Mouse (Mus musculus) small intestine, adult 2 months (tissue): Measurements from ENCODE around the gene 4930502E18Rik. TPM values are rescaled to one million over a fixed set of nuclear protein-coding genes. Genes with fewer than 3 reads are reported as not detected.
A peak's percentile ranks its signal among the peaks of the same experiment; 100 is the strongest.

Experiments used
- H3K27ac ChIP-seq: fragments of 200-500 bp; 2 replicates; pipeline ENCODE4 v1.5.1; 2012; ENCODE audit warnings: low read depth, low read length, control low read depth, inconsistent platforms; ENCODE audit not compliant: insufficient read depth
- H3K27me3 ChIP-seq: fragments of 200-500 bp; 2 replicates; pipeline ENCODE4 v1.6.1; 2012; ENCODE audit warnings: mild to moderate bottlenecking, moderate library complexity, low read length, inconsistent platforms; ENCODE audit not compliant: control insufficient read depth, insufficient read depth
- H3K36me3 ChIP-seq: fragments of 200-500 bp; 2 replicates; pipeline ENCODE4 v1.6.1; 2012; ENCODE audit warnings: mild to moderate bottlenecking, low read length, control low read depth, inconsistent platforms; ENCODE audit not compliant: control insufficient read depth, insufficient read depth
- H3K4me1 ChIP-seq: fragments of 200-500 bp; 2 replicates; pipeline ENCODE4 v1.6.1; 2012; ENCODE audit warnings: low read length, inconsistent platforms, mixed read lengths; ENCODE audit not compliant: control insufficient read depth, insufficient read depth, insufficient read length
- H3K4me3 ChIP-seq: fragments of 200-500 bp; 2 replicates; pipeline ENCODE4 v1.5.1; 2012; ENCODE audit warnings: low read depth, mild to moderate bottlenecking, control low read depth, inconsistent platforms, low read length, moderate library complexity
- CTCF ChIP-seq: fragments of 200-500 bp; IDR thresholded peaks from 2 replicates; pipeline ENCODE4 v1.5.1; 2012; ENCODE audit warnings: low read depth, mild to moderate bottlenecking, control low read depth, inconsistent platforms, low read length, moderate library complexity, mixed read lengths; ENCODE audit not compliant: insufficient replicate concordance, insufficient read length; ENCODE audit errors: extremely low read depth
- POLR2A ChIP-seq: fragments of 200-500 bp; IDR thresholded peaks from 2 replicates; pipeline ENCODE4 v1.6.1; 2012; ENCODE audit warnings: low read depth, mild to moderate bottlenecking, control low read depth, inconsistent platforms, low read length, moderate library complexity
- WGBS: fragments of 180-500 bp; shearing (Covaris S2); methylation state at CpG from one replicate; pipeline ENCODE4 v1.1.7; 2018; 5-methylcytosine and 5-hydroxymethylcytosine counted together
- polyA plus RNA-seq: library from polyadenylated mRNA; depleted of rRNA; stranded (reverse); fragments of >200 nt; gene quantifications from 2 replicates; pipeline ENCODE4 v1.2.3, GENCODE M21; 2012; rRNA removed

Gene 4930502E18Rik
- polyA plus RNA-seq, 1 experiment: not detected

DNA sequence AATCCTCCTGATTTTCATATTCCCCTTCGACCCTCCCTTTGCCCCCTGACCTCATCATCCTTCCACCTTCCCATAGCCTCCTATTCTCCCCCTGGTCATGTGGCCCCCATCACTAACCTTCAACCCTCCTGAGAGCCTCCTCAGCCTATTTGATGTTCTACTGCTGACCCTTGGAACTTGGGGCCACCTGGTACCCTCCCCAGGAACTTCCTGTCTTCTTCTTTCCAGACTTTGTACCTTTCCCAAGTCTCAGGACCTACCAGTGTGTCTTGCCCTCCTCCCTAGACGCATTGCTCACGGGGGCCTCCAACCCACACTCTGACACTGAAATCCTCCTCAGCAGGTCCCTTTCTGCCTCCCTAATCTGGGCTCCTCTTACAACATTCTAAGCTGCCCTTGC is 22.0 kb upstream of the 4930502E18Rik start:
- Histone ChIP-seq H3K36me3 (no peaks in the 10 kb centered on the region), H3K27ac (no peak overlapping the region)
- 36% methylated on average over 3 of the region's 3 CpGs for WGBS

DNA sequence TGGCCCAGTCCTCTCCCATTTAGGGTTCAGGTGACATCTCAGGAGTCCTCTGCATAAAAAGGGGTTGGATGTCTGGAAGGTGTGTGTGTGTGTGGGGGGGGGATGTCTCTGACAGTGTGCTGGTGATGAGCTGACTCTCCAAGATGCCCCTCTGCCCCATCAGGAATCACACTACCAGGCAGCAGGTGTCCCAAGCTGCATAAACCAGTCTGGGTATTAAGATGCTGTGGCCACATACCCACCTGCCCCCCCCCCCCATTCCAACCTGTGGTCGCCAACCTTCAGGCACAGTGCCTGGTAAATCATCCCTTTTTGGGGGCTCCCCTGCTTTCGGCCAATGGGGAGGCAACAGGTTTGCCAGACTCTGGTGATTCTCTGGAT is 8.7 kb upstream of the 4930502E18Rik start:
- Histone ChIP-seq H3K36me3 (no peaks in the 10 kb centered on the region), H3K27me3 (no peaks in the 10 kb centered on the region), H3K4me1 (0 out of 2 replicates have a peak, but pooled peaks cover 2% of the 10 kb centered on the region), H3K27ac (no peak overlapping the region), H3K4me3 (peak overlapping the region; percentile 43)
- WGBS: 54% methylated on average over 2 of the region's 2 CpGs
- no peak for TF ChIP-seq POLR2A
- no peak for TF ChIP-seq CTCF

More for the DNA sequence above, 22.0 kb upstream of the 4930502E18Rik start:
- no peaks in the 10 kb centered on the region for H3K27me3 ChIP-seq
- TF ChIP-seq POLR2A: no peak
- no peak for TF ChIP-seq CTCF
- no peaks in the 10 kb centered on the region for H3K4me1 ChIP-seq
- no peak overlapping the region for H3K4me3 ChIP-seq

DNA sequence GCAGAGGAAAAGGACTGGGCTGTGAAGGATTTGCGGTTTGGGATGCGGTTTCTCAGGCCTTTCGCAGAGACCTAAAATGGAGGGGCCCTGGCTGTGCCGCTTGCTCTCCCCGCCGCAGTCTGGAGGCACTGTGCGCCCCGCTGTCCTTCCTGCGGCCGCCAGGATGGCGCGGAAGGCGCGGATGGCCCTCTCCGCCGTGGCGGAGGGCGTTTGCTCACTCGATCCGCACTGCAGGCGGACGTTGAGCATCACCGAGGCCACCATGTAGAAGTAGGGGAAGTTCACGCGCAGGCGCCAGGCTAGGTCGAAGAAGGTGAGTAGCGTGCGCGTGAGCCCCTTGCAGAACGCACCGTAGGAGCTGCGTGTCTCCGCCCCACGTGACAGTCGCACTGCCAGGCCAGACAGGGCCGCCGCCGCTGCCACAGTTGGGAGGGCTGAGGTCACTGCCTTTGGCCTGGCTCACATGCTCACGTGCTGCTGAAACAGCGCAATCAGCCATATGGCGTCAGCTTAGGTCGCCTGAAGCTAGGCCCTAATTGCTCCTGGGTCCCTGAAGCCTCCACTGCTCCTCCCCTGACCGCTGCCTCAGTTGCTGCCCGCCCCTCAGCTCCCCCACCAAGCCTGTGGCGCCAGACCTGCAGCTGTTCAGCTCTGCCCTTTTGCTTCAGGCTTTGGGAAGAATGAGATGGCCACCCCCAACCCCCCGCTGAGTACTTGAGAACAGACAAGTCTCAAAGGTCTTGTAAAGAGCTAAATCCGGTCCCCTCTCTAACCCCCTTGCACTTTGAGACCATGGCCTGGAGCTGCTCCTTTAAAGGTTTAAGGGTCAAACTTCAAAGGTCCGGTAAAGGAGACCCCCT is 8.1 kb upstream of the 4930502E18Rik start:
- no peak overlapping the region for H3K27ac ChIP-seq
- WGBS: 19% methylated on average over 48 of the region's 49 CpGs
- H3K4me3 ChIP-seq: peak overlapping the region; percentile 43

DNA sequence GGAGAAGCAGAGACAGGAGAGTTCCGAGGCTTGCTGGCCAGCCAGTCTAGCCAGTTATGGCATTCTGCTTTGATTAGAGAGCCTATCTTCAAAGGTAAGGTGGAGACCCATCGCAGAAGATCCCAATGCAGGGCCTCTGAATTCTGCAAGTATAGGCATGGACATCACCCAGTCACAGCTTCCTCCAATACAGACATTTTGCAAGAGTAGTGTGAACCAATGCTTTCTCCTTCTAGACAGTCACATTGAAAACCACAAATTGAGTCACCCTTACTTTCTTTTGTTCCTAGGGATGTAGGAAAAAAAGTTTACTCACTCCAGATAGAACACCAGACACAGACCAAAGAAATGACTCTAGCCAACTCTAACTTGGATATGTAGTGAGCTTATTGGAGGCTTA is 4.3 kb downstream of the 4930502E18Rik start:
- TF ChIP-seq CTCF: no peak
- TF ChIP-seq POLR2A: no peak
- Histone ChIP-seq H3K27ac (no peak overlapping the region), H3K36me3 (no peaks in the 10 kb centered on the region), H3K4me3 (no peak overlapping the region), H3K4me1 (no peaks in the 10 kb centered on the region), H3K27me3 (no peaks in the 10 kb centered on the region)
- WGBS: 68% methylated on average over 2 of the region's 2 CpGs

More for the DNA sequence above, 8.1 kb upstream of the 4930502E18Rik start:
- H3K27me3 ChIP-seq: no peaks in the 10 kb centered on the region
- H3K36me3 ChIP-seq: no peaks in the 10 kb centered on the region
- TF ChIP-seq CTCF (no peak), POLR2A (no peak)
- 0 out of 2 replicates have a peak, but pooled peaks cover 2% of the 10 kb centered on the region for H3K4me1 ChIP-seq

DNA sequence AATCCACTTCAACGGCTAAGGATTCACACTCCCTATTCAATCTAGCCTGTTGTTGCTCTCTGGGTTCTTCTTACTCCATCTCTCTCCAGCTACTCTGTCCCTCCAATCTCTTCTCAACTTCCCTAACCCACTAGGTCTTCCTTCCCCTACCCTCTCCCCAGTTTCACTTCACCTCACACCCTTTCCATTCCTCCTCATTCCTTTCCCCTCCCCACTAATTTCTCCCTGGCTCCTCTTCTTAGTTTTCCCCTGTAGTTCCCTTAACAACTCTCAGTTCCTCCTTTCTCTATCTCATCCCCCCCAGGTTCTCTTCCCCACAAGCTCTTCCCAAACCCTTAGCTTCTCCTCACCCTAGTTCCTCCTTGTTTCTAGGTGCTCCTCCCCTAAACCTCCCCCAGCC is 28.2 kb downstream of the 4930502E18Rik start:
- Histone ChIP-seq H3K36me3 (no peaks in the 10 kb centered on the region), H3K4me1 (no peaks in the 10 kb centered on the region), H3K27ac (no peak overlapping the region), H3K27me3 (no peaks in the 10 kb centered on the region), H3K4me3 (no peak overlapping the region)
- TF ChIP-seq POLR2A: no peak
- no peak for TF ChIP-seq CTCF
- 100% methylated on average over 1 of the region's 1 CpGs for WGBS

- TF ChIP-seq CTCF (no peak), POLR2A (no peak)
- H3K27me3 ChIP-seq: no peaks in the 10 kb centered on the region
- WGBS: 92% methylated on average over 16 of the region's 16 CpGs
- no peaks in the 10 kb centered on the region for H3K4me1 ChIP-seq
- no peak within 1 kb of the TSS for H3K27ac ChIP-seq
- H3K36me3 ChIP-seq: no peaks in the 10 kb centered on the region
- H3K4me3 ChIP-seq: no peak within 1 kb of the TSS
Observed at GRCm38 (mm10) chrX:53757736-53758135, 33.1 kb downstream of the 4930502E18Rik start, which contains the start of gene 1700013H16Rik. 1700013H16Rik (minus strand) TSS chrX:53757831.

DNA sequence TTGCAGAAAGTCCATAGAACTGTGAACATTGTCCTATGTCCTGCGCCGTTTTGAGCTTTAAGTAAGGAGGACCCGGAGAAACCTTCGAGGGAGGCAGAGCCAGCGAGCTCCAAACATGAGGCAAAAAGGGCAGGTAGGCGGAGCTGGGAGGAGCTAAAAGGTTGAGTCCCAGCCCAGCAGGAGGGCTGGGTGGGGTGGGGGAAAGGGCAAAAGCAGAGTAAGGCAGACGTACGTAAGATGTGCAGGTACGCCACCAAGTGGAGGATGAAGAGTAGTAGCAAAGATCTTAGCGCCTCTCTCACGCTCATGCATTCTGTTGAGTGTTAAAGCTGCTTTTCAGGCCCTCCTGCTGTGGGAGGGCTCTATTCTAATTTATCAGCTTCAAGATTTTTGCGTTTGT is 51.6 kb downstream of the 4930502E18Rik start, which contains the start of gene Zfp36l3:
Zfp36l3 (minus strand) TSS at position 119 of the 400 bp plus-strand sequence.
- TF ChIP-seq POLR2A: no peak
- TF ChIP-seq CTCF: no peak
- no peaks in the 10 kb centered on the region for H3K27me3 ChIP-seq
- H3K4me3 ChIP-seq: no peak within 1 kb of the TSS
- H3K36me3 ChIP-seq: no peaks in the 10 kb centered on the region
- no peak within 1 kb of the TSS for H3K27ac ChIP-seq
- no peaks in the 10 kb centered on the region for H3K4me1 ChIP-seq
- WGBS: 92% methylated on average over 12 of the region's 12 CpGs

Other genes with a start within 250 kb of the 4930502E18Rik start
- gene Rtl8c, start 116.8 kb upstream of the 4930502E18Rik start, polyA plus RNA-seq: 4.2 and 5.9 TPM in 2 replicates
- gene Gm14597, start 115.8 kb upstream of the 4930502E18Rik start, polyA plus RNA-seq: not detected in 2 replicates
- gene Rtl8a, start 81.1 kb upstream of the 4930502E18Rik start, polyA plus RNA-seq: 33.9 and 49.8 TPM in 2 replicates
- 23.9 and 33.9 TPM in 2 replicates for gene Rtl8b, start 54.4 kb upstream of the 4930502E18Rik start, polyA plus RNA-seq
- gene 1700013H16Rik, start 33.0 kb downstream of the 4930502E18Rik start, polyA plus RNA-seq: not detected in 2 replicates
- 0.08 TPM in 1 of 2 replicates, not detected in the other for gene Zfp36l3, start 51.6 kb downstream of the 4930502E18Rik start, polyA plus RNA-seq
- gene Xlr, start 72.9 kb downstream of the 4930502E18Rik start, polyA plus RNA-seq: 0.05 TPM in 1 of 2 replicates, not detected in the other